Mouse (Mus musculus): Measurements from ENCODE around the gene Lsm14b. TPM values are rescaled to one million over a fixed set of nuclear protein-coding genes. Genes with fewer than 3 reads are reported as not detected.

The Lsm14b gene
- polyA plus RNA-seq, 1 experiment from 2014 or later = 5.5 TPM

GRCm38 (mm10) chr2:180018573-180018972 lies 6.2 kb upstream of the Lsm14b start:
- Histone ChIP-seq H3K9ac (no peak overlapping the region), H3K27ac (no peak overlapping the region), H3K27me3 (peaks cover 8% of the 10 kb centered on the region; the same call in 1 of the 2 replicates), H3K4me2 (no peak overlapping the region), H3K4me1 (replicated peaks) (peaks cover 6% of the 10 kb centered on the region; the same call in 1 of the 2 replicates), H3K36me3 (no peaks in the 10 kb centered on the region), H3K4me3 (no peak overlapping the region), H3K9me3 (replicated peaks) (no peaks in the 10 kb centered on the region)
- WGBS = 68% methylated on average over 9 of the region's 9 CpGs
- no peak for ATAC-seq (replicated peaks; ENCODE audit: insufficient number of reproducible peaks, insufficient read depth, low FRiP score, low read depth)

- Histone ChIP-seq H3K4me2 (no peak overlapping the region), H3K9me3 (replicated peaks) (no peaks in the 10 kb centered on the region), H3K27me3 (peaks cover 8% of the 10 kb centered on the region; the same call in 1 of the 2 replicates), H3K4me3 (no peak overlapping the region), H3K9ac (no peak overlapping the region), H3K27ac (no peak overlapping the region), H3K4me1 (replicated peaks) (peaks cover 9% of the 10 kb centered on the region; the same call in 1 of the 2 replicates), H3K36me3 (no peaks in the 10 kb centered on the region)
- 60% methylated on average over 7 of the region's 7 CpGs for WGBS
- no peak for ATAC-seq (replicated peaks; ENCODE audit: insufficient number of reproducible peaks, insufficient read depth, low FRiP score, low read depth)
These were observed 4.6 kb upstream of the Lsm14b start for GRCm38 (mm10) chr2:180020091-180020661.

- no peak overlapping the region for H3K4me2 ChIP-seq
- H3K36me3 ChIP-seq = no peaks in the 10 kb centered on the region
- no peak overlapping the region for H3K9ac ChIP-seq
- H3K4me1 ChIP-seq (replicated peaks) = peaks cover 12% of the 10 kb centered on the region
- WGBS = 67% methylated on average over 8 of the region's 8 CpGs
- ATAC-seq (replicated peaks; ENCODE audit: insufficient number of reproducible peaks, insufficient read depth, low FRiP score, low read depth) = no peak
- peaks cover 8% of the 10 kb centered on the region; the same call in 1 of the 2 replicates for H3K27me3 ChIP-seq
- H3K4me3 ChIP-seq = no peak overlapping the region
- H3K27ac ChIP-seq = no peak overlapping the region
- no peaks in the 10 kb centered on the region for H3K9me3 ChIP-seq (replicated peaks)
These were observed 3.9 kb upstream of the Lsm14b start for GRCm38 (mm10) chr2:180020919-180021318.

GRCm38 (mm10) chr2:180022751-180023150 lies 2.0 kb upstream of the Lsm14b start:
- H3K9ac ChIP-seq = no peak overlapping the region
- no peak overlapping the region for H3K27ac ChIP-seq
- no peaks in the 10 kb centered on the region for H3K9me3 ChIP-seq (replicated peaks)
- H3K4me3 ChIP-seq = no peak overlapping the region
- no peak for ATAC-seq (replicated peaks; ENCODE audit: insufficient number of reproducible peaks, insufficient read depth, low FRiP score, low read depth)
- peaks cover 31% of the 10 kb centered on the region for H3K4me1 ChIP-seq (replicated peaks)
- no peak overlapping the region for H3K4me2 ChIP-seq
- H3K27me3 ChIP-seq = peaks cover 8% of the 10 kb centered on the region; the same call in 1 of the 2 replicates
- whole genome bisulfite sequencing = 50% methylated on average over 6 of the region's 6 CpGs
- no peaks in the 10 kb centered on the region for H3K36me3 ChIP-seq

- 1% methylated on average over 84 of the region's 84 CpGs for WGBS
- Histone ChIP-seq H3K9ac (peak overlapping the region; percentile 91), H3K4me3 (peak overlapping the region; percentile 82), H3K4me2 (peak overlapping the region; percentile 72), H3K27ac (peak overlapping the region; percentile 91), H3K36me3 (peaks cover 8% of the 10 kb centered on the region), H3K27me3 (peaks cover 8% of the 10 kb centered on the region; the same call in 1 of the 2 replicates), H3K4me1 (replicated peaks) (peaks cover 38% of the 10 kb centered on the region), H3K9me3 (replicated peaks) (no peaks in the 10 kb centered on the region)
- no peak; the same call in none of the 2 replicates for ATAC-seq (replicated peaks; ENCODE audit: insufficient number of reproducible peaks, insufficient read depth, low FRiP score, low read depth)
These were observed 511 bp downstream of the Lsm14b start for GRCm38 (mm10) chr2:180025135-180025860.

- WGBS = 12% methylated on average over 6 of the region's 6 CpGs
These were observed 1.0 kb downstream of the Lsm14b start for GRCm38 (mm10) chr2:180025861-180026200.

GRCm38 (mm10) chr2:180027768-180028167 lies 3.0 kb downstream of the Lsm14b start:
- H3K9ac ChIP-seq = no peak overlapping the region
- 59% methylated on average over 9 of the region's 9 CpGs for WGBS

More at GRCm38 (mm10) chr2:180025861-180026200, 1.0 kb downstream of the Lsm14b start:
- peaks cover 38% of the 10 kb centered on the region for H3K4me1 ChIP-seq (replicated peaks)
- peak overlapping the region; percentile 91; the same call in 1 of the 2 replicates for H3K27ac ChIP-seq
- peak overlapping the region; percentile 72 for H3K4me2 ChIP-seq
- H3K9me3 ChIP-seq (replicated peaks) = no peaks in the 10 kb centered on the region
- peaks cover 13% of the 10 kb centered on the region for H3K36me3 ChIP-seq
- H3K27me3 ChIP-seq = peaks cover 8% of the 10 kb centered on the region; the same call in 1 of the 2 replicates
- no peak for ATAC-seq (replicated peaks; ENCODE audit: insufficient number of reproducible peaks, insufficient read depth, low FRiP score, low read depth)
- H3K4me3 ChIP-seq = peak overlapping the region; percentile 82
- H3K9ac ChIP-seq = peak overlapping the region; percentile 91

GRCm38 (mm10) chr2:180031270-180031669 lies 6.5 kb downstream of the Lsm14b start:
- Histone ChIP-seq H3K4me1 (replicated peaks) (peaks cover 36% of the 10 kb centered on the region), H3K27ac (no peak overlapping the region), H3K36me3 (peaks cover 65% of the 10 kb centered on the region), H3K9me3 (replicated peaks) (no peaks in the 10 kb centered on the region), H3K9ac (no peak overlapping the region), H3K4me2 (no peak overlapping the region), H3K27me3 (no peaks in the 10 kb centered on the region), H3K4me3 (no peak overlapping the region)
- 83% methylated on average over 6 of the region's 6 CpGs for WGBS
- no peak for ATAC-seq (replicated peaks; ENCODE audit: insufficient number of reproducible peaks, insufficient read depth, low FRiP score, low read depth)

More at GRCm38 (mm10) chr2:180027768-180028167, 3.0 kb downstream of the Lsm14b start:
- ATAC-seq (replicated peaks; ENCODE audit: insufficient number of reproducible peaks, insufficient read depth, low FRiP score, low read depth) = no peak
- Histone ChIP-seq H3K27ac (no peak overlapping the region), H3K27me3 (no peaks in the 10 kb centered on the region; the same call in 1 of the 2 replicates), H3K4me3 (no peak overlapping the region; the same call in 1 of the 2 replicates), H3K4me2 (0 out of 2 replicates have a peak overlapping the region, but pooled peaks have one; percentile 72), H3K9me3 (replicated peaks) (no peaks in the 10 kb centered on the region), H3K36me3 (peaks cover 31% of the 10 kb centered on the region), H3K4me1 (replicated peaks) (peaks cover 38% of the 10 kb centered on the region)

- Histone ChIP-seq H3K27ac (no peak overlapping the region; the same call in 1 of the 2 replicates), H3K27me3 (no peaks in the 10 kb centered on the region), H3K36me3 (peaks cover 82% of the 10 kb centered on the region), H3K4me1 (replicated peaks) (peaks cover 20% of the 10 kb centered on the region), H3K9me3 (replicated peaks) (no peaks in the 10 kb centered on the region), H3K4me2 (no peak overlapping the region), H3K4me3 (no peak overlapping the region), H3K9ac (no peak overlapping the region)
- ATAC-seq (replicated peaks; ENCODE audit: insufficient number of reproducible peaks, insufficient read depth, low FRiP score, low read depth) = no peak
- 41% methylated on average over 3 of the region's 3 CpGs for WGBS
These were observed 8.1 kb downstream of the Lsm14b start for GRCm38 (mm10) chr2:180032925-180033324.

- H3K4me1 ChIP-seq (replicated peaks) = peaks cover 14% of the 10 kb centered on the region; the same call in 1 of the 2 replicates
- peaks cover 90% of the 10 kb centered on the region for H3K36me3 ChIP-seq
- no peak overlapping the region for H3K27ac ChIP-seq
- H3K9me3 ChIP-seq (replicated peaks) = no peaks in the 10 kb centered on the region
- ATAC-seq (replicated peaks; ENCODE audit: insufficient number of reproducible peaks, insufficient read depth, low FRiP score, low read depth) = 0 out of 2 replicates have a peak, but pooled peaks have one; percentile 19
- no peak overlapping the region for H3K4me3 ChIP-seq
- H3K4me2 ChIP-seq = no peak overlapping the region
- no peak overlapping the region for H3K9ac ChIP-seq
- no peaks in the 10 kb centered on the region for H3K27me3 ChIP-seq
- WGBS = 60% methylated on average over 3 of the region's 3 CpGs
These were observed 9.2 kb downstream of the Lsm14b start for GRCm38 (mm10) chr2:180033956-180034355.

GRCm38 (mm10) chr2:180034753-180035152 lies 10.0 kb downstream of the Lsm14b start:
- no peak overlapping the region for H3K4me3 ChIP-seq
- ATAC-seq (replicated peaks; ENCODE audit: insufficient number of reproducible peaks, insufficient read depth, low FRiP score, low read depth) = no peak; the same call in 1 of the 2 replicates
- no peaks in the 10 kb centered on the region for H3K9me3 ChIP-seq (replicated peaks)
- H3K27ac ChIP-seq = no peak overlapping the region
- WGBS = 56% methylated on average over 5 of the region's 5 CpGs
- no peak overlapping the region for H3K4me2 ChIP-seq
- H3K27me3 ChIP-seq = no peaks in the 10 kb centered on the region
- H3K9ac ChIP-seq = no peak overlapping the region
- H3K4me1 ChIP-seq (replicated peaks) = peaks cover 17% of the 10 kb centered on the region; the same call in 1 of the 2 replicates
- peaks cover 90% of the 10 kb centered on the region for H3K36me3 ChIP-seq

All from heart, embryonic 15.5 days (tissue).